Mouse (Mus musculus) NIH3T3 (cell line): ENCODE data around the gene Zdhhc22.
A peak's percentile ranks its signal among the peaks of the same experiment; 100 is the strongest.

ENCODE experiments used
- DNase-seq: peaks from one replicate; pipeline ENCODE4 v3.0.0-alpha.2; 2012; ENCODE audit warnings: low read depth

Zdhhc22 gene

GRCm38 (mm10) chr12:86935692-86936282 is 54.4 kb downstream of the Zdhhc22 start:
- DNase-seq: peak; percentile 85

DNA sequence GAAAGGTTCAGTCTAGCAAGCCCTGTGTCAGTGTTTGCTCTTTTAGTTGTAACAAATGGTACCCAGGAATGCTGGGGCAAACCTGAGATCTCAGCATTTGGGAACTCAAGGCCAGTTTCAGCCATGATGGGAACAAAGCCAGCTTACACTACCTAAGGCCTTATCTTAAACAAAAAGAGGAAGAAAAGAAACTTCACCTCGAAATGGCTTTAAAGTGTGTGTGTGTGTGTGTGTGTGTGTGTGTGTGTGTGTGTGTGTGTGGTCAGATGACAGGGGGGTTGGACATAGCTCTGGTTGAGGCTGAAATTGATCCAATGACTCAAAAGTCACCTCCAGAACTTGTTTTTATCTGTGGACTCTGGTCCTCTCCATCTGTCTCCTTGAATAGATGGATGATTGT is 55.5 kb downstream of the Zdhhc22 start:
- no peak for DNase-seq

DNA sequence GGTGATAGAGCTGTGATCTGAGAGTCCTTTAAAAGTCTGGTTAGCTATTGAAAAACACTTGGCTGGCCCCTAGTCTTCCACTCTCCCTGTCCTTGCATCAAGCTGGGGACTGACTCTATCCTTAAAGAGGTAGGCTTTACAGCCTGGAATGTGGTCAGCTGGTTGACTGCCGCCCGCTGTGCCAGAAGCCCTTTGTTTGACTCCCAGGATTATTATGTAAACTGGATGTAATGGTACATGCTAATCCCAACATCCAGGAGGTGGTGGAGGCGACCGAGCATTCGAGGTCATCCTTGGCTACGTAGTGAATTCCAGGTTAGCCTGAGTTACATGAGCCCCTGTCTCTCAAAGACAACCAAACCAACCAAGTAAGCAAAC is 57.7 kb downstream of the Zdhhc22 start:
- no peak for DNase-seq

- DNase-seq: peak; percentile 26
Measured at GRCm38 (mm10) chr12:86931919-86932574, 58.2 kb downstream of the Zdhhc22 start.

GRCm38 (mm10) chr12:86930934-86931729 is 59.1 kb downstream of the Zdhhc22 start:
- no peak for DNase-seq
